Mouse (Mus musculus): ENCODE data around the gene Cped1.

Gene Cped1

DNA sequence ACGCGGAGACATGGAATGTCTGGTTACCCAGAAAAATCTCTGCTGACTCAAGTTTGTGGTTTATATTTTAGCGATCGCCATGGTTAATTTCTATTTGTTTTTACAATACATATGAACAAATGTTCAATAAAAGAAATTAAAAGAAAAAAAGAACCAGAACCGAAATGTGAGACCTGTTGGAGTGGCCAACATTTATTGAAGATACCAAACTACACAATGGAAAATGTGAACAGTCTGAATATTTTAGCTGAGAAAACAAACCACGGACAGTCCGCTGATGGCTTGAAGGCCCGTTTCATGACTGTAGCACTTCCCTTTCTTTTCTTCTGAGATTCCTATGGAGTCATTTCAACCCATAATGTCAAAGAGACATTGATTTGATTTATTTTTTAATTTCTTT, 201.3 kb downstream of the Cped1 start:
- no peak for DNase-seq

- DNase-seq, result no peak
Measured at GRCm38 (mm10) chr6:22189346-22190335, 203.9 kb downstream of the Cped1 start.

- no peak for DNase-seq
Measured at GRCm38 (mm10) chr6:22198603-22199002, 212.9 kb downstream of the Cped1 start.

DNA sequence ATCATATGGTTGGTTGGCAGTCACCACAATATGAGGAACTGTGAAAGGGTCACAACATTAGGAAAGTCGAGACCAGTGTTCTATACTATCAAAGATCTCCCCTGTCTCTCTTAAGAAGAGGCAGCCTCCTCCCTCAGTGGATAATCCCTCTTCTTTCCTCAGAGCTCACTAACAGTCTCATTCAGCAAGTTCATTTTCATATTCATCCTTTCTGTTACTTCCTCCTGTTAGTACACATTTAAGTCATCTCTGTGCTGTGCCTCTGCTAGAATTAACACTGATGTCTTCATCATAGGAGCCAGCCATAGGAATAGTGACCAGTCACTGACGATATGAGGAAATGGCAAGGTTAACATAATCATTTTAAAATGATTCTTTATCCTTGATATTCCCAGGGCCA, 213.8 kb downstream of the Cped1 start:
- DNase-seq, result no peak

DNA sequence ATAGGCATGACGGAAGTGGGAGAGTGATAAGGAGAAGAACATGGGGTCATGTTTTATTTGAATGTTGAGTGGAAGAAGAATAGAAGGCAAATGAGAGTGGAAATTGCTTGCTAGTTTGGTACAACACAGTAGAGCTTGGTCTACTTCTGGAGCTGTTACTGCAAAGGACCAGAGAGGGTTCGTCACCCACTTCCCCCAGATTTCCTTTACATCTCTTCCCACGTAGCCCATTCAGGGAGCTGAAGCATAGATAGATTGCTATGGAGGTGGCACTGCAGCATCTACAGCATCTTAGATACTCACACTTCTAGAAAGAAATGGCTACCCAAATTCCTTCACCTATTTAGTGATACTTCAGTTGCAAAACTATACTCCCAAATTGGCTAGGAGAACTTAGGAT, 214.4 kb downstream of the Cped1 start:
- no peak for DNase-seq

DNA sequence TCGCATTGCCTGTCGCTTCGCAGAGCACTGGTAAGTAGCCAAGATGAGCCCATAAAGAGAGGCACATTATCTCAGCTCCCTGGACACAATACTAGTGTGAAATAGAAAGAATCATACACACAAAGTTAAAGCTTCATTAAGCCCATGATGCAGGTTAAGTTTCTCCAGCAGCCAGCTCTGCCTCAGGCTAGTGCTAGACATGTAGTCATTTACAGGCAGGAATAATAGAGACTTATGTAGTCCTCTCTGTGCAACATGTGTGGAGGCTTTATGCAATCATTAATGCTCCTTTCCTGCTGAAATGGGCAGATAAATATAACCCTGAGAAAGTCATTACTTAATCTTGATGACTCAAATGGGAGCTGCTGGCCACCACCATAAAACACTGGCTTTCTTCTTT, 216.2 kb downstream of the Cped1 start:
- DNase-seq, result no peak

- no peak for DNase-seq
Measured at GRCm38 (mm10) chr6:22205030-22205750, 219.5 kb downstream of the Cped1 start.

GRCm38 (mm10) chr6:22205751-22206121, 220.0 kb downstream of the Cped1 start:
- no peak for DNase-seq

GRCm38 (mm10) chr6:22206179-22206578, 220.5 kb downstream of the Cped1 start:
- DNase-seq, result no peak

- DNase-seq, result no peak
Measured at GRCm38 (mm10) chr6:22206630-22207293, 221.0 kb downstream of the Cped1 start.

- DNase-seq, result no peak
Measured at GRCm38 (mm10) chr6:22212158-22212557, 226.4 kb downstream of the Cped1 start.

DNA sequence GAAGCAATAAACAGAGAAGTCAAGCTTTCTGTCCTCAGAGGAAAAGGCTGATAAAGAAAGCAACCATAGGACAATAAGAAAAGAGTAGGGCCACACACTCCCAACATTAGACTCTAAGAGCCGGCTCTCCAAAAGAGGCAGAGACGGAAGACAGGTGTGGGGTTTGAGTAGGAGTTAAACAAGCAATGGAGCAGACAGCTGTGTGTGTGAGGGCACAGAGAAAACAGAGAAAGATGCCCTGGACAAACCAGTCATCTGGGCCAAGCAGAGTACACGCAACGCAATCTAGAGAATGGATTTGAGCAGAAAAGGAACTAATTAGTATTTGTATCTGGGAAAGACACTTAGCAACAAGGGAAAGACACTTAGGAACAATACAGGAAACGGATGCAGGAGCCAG, 227.5 kb downstream of the Cped1 start:
- no peak for DNase-seq

DNA sequence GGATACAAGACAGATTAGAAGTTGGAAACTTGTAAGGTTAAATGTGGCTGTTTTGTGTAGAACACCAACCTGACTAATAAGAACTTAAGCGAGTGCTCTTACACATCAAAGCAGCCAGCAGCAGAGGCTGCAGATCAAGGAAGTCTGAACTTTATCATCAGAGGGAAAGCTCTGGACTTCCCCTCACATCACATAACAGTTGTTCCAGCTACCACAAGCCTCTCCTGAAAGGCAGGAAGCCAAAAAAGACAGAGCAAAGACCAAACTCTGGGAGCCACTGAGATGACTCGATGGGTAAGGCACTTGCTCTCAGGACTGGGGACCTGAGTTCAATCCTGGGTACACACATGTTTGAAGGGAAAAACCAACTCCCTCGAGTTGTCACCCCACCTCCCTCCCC, 228.1 kb downstream of the Cped1 start:
- no peak for DNase-seq

GRCm38 (mm10) chr6:22214665-22215064, 228.9 kb downstream of the Cped1 start:
- DNase-seq, result no peak

DNA sequence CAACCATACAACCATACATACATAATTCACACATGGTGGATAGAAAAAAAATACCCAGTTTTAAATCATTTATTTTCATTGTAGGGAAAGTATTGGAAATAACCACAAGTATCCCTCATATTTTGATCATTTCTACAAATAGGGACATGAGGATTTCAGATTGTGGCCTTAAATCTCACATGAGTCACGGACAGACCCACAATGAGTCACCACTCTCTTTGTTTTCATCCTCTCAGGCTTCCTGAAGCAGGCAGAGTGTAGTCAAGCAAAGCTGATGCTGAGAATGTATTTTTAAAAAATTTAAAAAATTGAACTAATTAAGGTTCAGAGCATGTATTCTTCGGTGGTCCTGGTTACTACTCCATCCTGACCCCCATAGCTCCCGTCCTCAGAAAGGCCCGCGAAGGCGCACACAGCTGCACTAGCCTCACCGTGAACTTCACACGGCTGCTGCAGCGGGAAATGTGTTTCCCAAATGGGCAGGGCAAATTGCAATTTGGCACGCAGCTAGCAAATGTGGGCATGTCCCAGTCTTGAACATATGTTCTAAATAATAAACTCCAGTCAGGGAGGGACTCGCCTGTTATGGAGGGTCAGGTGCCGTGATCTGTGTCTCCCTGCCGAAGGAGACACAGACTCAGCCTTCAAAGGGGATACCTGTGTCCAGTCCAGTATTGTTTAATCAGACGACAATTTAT, 230.7 kb downstream of the Cped1 start:
- no peak for DNase-seq

- no peak for DNase-seq
Measured at GRCm38 (mm10) chr6:22221134-22221533, 235.4 kb downstream of the Cped1 start.

GRCm38 (mm10) chr6:22222087-22222486, 236.4 kb downstream of the Cped1 start:
- DNase-seq, result no peak

GRCm38 (mm10) chr6:22222947-22223346, 237.2 kb downstream of the Cped1 start:
- no peak for DNase-seq

DNA sequence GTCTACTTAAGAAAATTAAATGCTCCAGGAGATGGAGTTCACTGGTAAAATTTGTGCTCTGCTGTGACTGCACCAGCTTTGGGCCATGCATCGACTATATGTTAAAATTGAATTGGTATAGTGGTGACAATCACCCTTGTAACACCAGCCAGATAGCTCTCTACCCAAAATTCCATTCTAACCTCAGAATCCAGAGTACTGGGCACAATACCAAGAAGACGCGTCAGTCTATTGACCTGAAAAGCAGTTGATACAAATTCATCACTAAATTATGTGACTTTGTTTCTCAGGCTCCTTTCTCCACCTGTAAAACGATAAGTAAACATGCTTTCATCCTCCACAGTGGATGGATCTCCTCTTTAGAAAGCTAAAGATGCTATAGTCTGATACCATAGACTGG, 238.6 kb downstream of the Cped1 start:
- no peak for DNase-seq

- no peak for DNase-seq
Measured at GRCm38 (mm10) chr6:22231244-22231643, 245.5 kb downstream of the Cped1 start.

DNA sequence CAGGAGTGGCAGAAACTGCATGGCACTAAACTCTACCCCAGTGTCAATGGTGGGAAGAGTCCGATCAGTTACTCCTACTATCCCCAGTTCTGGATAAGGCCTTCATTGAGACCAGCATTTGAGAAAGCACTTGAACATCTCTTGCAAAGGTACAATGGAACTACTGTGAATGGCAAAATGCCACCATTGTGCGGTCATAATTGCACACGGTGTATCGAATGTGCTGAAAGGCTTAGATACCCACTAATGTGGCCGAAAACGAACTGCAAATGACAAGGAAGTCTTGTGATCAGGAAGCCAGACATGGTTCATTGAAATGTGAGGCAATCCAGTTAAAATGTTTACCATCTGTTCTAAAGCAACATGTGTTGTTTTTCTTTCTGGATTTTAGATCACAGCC, 247.8 kb downstream of the Cped1 start:
- no peak for DNase-seq

DNA sequence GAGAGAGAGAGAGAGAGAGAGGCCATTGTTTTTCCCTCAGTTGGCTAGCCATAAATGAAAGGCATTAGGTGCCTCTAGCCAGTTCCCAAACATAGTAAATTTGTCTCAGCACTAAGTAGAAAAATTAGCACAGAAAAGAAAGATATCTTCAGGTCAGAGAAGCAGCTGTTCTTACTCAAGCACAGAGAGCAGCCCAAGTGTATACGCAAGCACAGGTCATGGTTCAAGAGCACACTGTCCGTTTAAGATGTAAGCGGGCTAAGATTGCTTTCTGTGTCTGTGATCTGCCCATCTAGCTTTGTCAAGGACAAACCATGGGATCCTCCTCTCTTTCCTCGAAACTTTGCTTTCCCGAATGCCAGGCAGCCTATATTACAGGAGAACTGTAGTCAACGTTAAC, 249.4 kb downstream of the Cped1 start:
- no peak for DNase-seq

DNA sequence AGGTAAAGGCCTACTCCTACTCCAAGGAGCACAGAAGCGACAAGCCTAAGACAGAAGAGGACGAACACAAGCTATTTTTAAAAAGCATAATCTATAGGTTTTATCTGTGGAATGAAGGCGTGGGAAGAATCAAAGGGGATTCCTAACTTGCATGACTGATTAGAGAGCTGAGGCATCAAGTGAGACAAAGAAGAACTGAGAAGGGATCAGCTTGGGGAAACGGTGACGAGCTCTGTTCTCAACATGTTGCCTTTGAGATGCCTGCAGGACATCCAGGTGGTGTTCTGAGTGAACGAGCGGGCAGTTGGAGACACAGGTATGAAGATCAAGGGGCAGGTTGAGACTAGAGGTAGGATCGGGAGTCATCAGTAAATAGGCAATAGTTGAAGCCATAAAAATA, 257.6 kb downstream of the Cped1 start:
- no peak for DNase-seq
